Mouse (Mus musculus): Measurements from ENCODE around the gene Tmem150c.

DNA sequence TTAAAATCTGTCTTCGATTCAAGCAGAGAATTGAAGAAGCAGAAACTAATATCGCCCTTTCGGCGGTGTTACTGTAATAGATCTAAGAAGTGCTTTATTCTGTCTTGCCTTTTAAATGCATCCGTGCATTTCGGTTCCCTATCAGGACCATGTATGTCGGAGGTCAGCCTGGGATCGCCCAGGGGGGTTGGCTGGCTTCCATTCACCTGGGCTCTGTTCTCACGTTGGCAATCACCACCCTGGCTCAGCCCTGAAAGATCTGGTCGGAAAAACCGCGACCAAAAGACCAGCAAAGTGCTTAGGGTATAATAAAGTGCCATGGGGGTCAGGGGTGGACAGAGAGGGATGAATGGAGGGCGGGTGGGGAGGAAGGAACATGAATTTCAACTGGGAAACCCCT is 1.3 kb downstream of the Tmem150c start:
- TF ChIP-seq CTCF (IDR thresholded peaks at IDR 0.05; ENCODE audit: low read depth) (no peak), EP300 (IDR thresholded peaks at IDR 0.05; ENCODE audit: low read depth) (no peak)

All from liver, postnatal 0 days (tissue).